Mouse (Mus musculus) hindbrain, embryonic 16.5 days (tissue): ENCODE data around the gene Txndc2. TPM values are rescaled to one million over a fixed set of nuclear protein-coding genes. Genes with fewer than 3 reads are reported as not detected.

ENCODE experiments used
- ATAC-seq: fragments of 200-750 bp; cut with Nextera tagmentation; 2 replicates; pipeline ENCODE4 v1.8.0; 2017; ENCODE audit warnings: moderate TSS enrichment, moderate library complexity
- H3K27ac ChIP-seq: fragments of 300-500 bp; sonication (generic); 2 replicates; pipeline ENCODE4 v1.5.1; 2014; ENCODE audit warnings: low read depth, mild to moderate bottlenecking, control low read depth, low read length, moderate library complexity
- H3K27me3 ChIP-seq: fragments of 300-500 bp; sonication (generic); replicated peaks from 2 replicates; pipeline ENCODE4 v1.6.1; 2014; ENCODE audit warnings: low read length; ENCODE audit not compliant: control insufficient read depth, insufficient read depth
- H3K36me3 ChIP-seq: fragments of 300-500 bp; sonication (generic); 2 replicates; pipeline ENCODE4 v1.6.1; 2014; ENCODE audit warnings: mild to moderate bottlenecking, low read length, moderate library complexity, mixed read lengths; ENCODE audit not compliant: control insufficient read depth, insufficient read depth
- H3K4me1 ChIP-seq: fragments of 300-500 bp; sonication (generic); 2 replicates; pipeline ENCODE4 v1.6.1; 2014; ENCODE audit warnings: low read depth, low read length; ENCODE audit not compliant: control insufficient read depth, insufficient read depth
- H3K4me2 ChIP-seq: fragments of 300-500 bp; sonication (generic); 2 replicates; pipeline ENCODE4 v1.6.1; 2014; ENCODE audit warnings: mild to moderate bottlenecking, low read length, control low read depth, moderate library complexity
- H3K4me3 ChIP-seq: fragments of 300-500 bp; sonication (generic); 2 replicates; pipeline ENCODE4 v1.5.1; 2014; ENCODE audit warnings: mild to moderate bottlenecking, low read length, control low read depth, moderate library complexity
- H3K9ac ChIP-seq: fragments of 300-500 bp; sonication (generic); 2 replicates; pipeline ENCODE4 v1.6.1; 2014; ENCODE audit warnings: low read depth, mild to moderate bottlenecking, control low read depth, low read length, moderate library complexity
- H3K9me3 ChIP-seq: fragments of 300-500 bp; sonication (generic); 2 replicates; pipeline ENCODE4 v1.6.1; 2014; ENCODE audit warnings: mild to moderate bottlenecking, low read length, moderate library complexity; ENCODE audit not compliant: control insufficient read depth
- WGBS: fragments of 180-500 bp; shearing (Covaris S2); extraction: QIAGEN DNeasy Blood & Tissue Kit; methylation state at CpG from one replicate; pipeline ENCODE4 v1.1.7; 2014; 5-methylcytosine and 5-hydroxymethylcytosine counted together
- polyA plus RNA-seq: library from polyadenylated mRNA; unstranded; fragments of >200 nt; fragmentation: Nextera tagmentation; extraction: Ambion mirVana; gene quantifications from 2 replicates; pipeline ENCODE4 v1.2.1, GENCODE M21; 2015

The Txndc2 gene
- polyA plus RNA-seq, 1 experiment from 2014 or later: not detected

- Histone ChIP-seq H3K27me3 (no peaks in the 10 kb centered on the region), H3K4me3 (no peak overlapping the region), H3K9me3 (no peaks in the 10 kb centered on the region), H3K4me1 (no peaks in the 10 kb centered on the region), H3K4me2 (no peak overlapping the region), H3K36me3 (no peaks in the 10 kb centered on the region; the same call in 1 of the 2 replicates), H3K9ac (no peak overlapping the region), H3K27ac (no peak overlapping the region)
- no peak for ATAC-seq
- WGBS: 89% methylated on average over 3 of the region's 3 CpGs
Measured at GRCm38 (mm10) chr17:65675985-65676384, 34.0 kb upstream of the Txndc2 start.

GRCm38 (mm10) chr17:65674710-65675171, 32.8 kb upstream of the Txndc2 start:
- Histone ChIP-seq H3K9me3 (no peaks in the 10 kb centered on the region), H3K4me2 (no peak overlapping the region), H3K27ac (no peak overlapping the region), H3K4me3 (no peak overlapping the region), H3K36me3 (no peaks in the 10 kb centered on the region; the same call in 1 of the 2 replicates), H3K9ac (no peak overlapping the region), H3K27me3 (no peaks in the 10 kb centered on the region), H3K4me1 (no peaks in the 10 kb centered on the region)
- ATAC-seq: no peak
- WGBS: 50% methylated on average over 1 of the region's 1 CpGs

GRCm38 (mm10) chr17:65672926-65673325, 31.0 kb upstream of the Txndc2 start:
- no peaks in the 10 kb centered on the region for H3K27me3 ChIP-seq
- no peaks in the 10 kb centered on the region for H3K9me3 ChIP-seq
- H3K4me1 ChIP-seq: no peaks in the 10 kb centered on the region
- H3K4me3 ChIP-seq: no peak overlapping the region
- no peak overlapping the region for H3K4me2 ChIP-seq
- WGBS: 90% methylated on average over 7 of the region's 7 CpGs
- no peak overlapping the region for H3K27ac ChIP-seq
- no peak for ATAC-seq
- no peak overlapping the region for H3K9ac ChIP-seq
- H3K36me3 ChIP-seq: no peaks in the 10 kb centered on the region; the same call in 1 of the 2 replicates

- H3K9ac ChIP-seq: no peak overlapping the region
- H3K4me2 ChIP-seq: no peak overlapping the region
- peaks cover 2% of the 10 kb centered on the region for H3K36me3 ChIP-seq
- ATAC-seq: no peak
- H3K4me1 ChIP-seq: no peaks in the 10 kb centered on the region
- no peak overlapping the region for H3K27ac ChIP-seq
- H3K4me3 ChIP-seq: no peak overlapping the region
- H3K9me3 ChIP-seq: no peaks in the 10 kb centered on the region
- H3K27me3 ChIP-seq: no peaks in the 10 kb centered on the region
- 90% methylated on average over 4 of the region's 4 CpGs for WGBS
Measured at GRCm38 (mm10) chr17:65669061-65669460, 27.1 kb upstream of the Txndc2 start.

GRCm38 (mm10) chr17:65667792-65668191, 25.8 kb upstream of the Txndc2 start:
- Histone ChIP-seq H3K4me1 (no peaks in the 10 kb centered on the region), H3K9ac (no peak overlapping the region), H3K36me3 (peaks cover 2% of the 10 kb centered on the region; the same call in 1 of the 2 replicates), H3K27me3 (no peaks in the 10 kb centered on the region), H3K4me2 (no peak overlapping the region), H3K27ac (no peak overlapping the region), H3K4me3 (no peak overlapping the region), H3K9me3 (no peaks in the 10 kb centered on the region)
- no peak for ATAC-seq
- 84% methylated on average over 14 of the region's 14 CpGs for WGBS

- WGBS: 83% methylated on average over 17 of the region's 17 CpGs
- Histone ChIP-seq H3K4me2 (no peak overlapping the region), H3K4me1 (no peaks in the 10 kb centered on the region), H3K27me3 (no peaks in the 10 kb centered on the region), H3K4me3 (no peak overlapping the region), H3K27ac (no peak overlapping the region), H3K36me3 (peaks cover 2% of the 10 kb centered on the region; the same call in 1 of the 2 replicates), H3K9me3 (no peaks in the 10 kb centered on the region), H3K9ac (no peak overlapping the region)
- ATAC-seq: no peak
Measured at GRCm38 (mm10) chr17:65666388-65667161, 24.6 kb upstream of the Txndc2 start.

GRCm38 (mm10) chr17:65665786-65666387, 23.9 kb upstream of the Txndc2 start:
- no peak overlapping the region for H3K4me3 ChIP-seq
- 91% methylated on average over 12 of the region's 12 CpGs for WGBS
- no peak for ATAC-seq
- H3K36me3 ChIP-seq: peaks cover 2% of the 10 kb centered on the region; the same call in 1 of the 2 replicates
- H3K27ac ChIP-seq: no peak overlapping the region
- no peak overlapping the region for H3K9ac ChIP-seq
- no peak overlapping the region for H3K4me2 ChIP-seq
- no peaks in the 10 kb centered on the region for H3K4me1 ChIP-seq
- no peaks in the 10 kb centered on the region for H3K27me3 ChIP-seq
- no peaks in the 10 kb centered on the region for H3K9me3 ChIP-seq

- H3K4me2 ChIP-seq: no peak overlapping the region
- 76% methylated on average over 14 of the region's 14 CpGs for WGBS
- no peak overlapping the region for H3K4me3 ChIP-seq
- H3K27ac ChIP-seq: no peak overlapping the region
- no peak overlapping the region for H3K9ac ChIP-seq
- no peaks in the 10 kb centered on the region for H3K9me3 ChIP-seq
- peaks cover 2% of the 10 kb centered on the region; the same call in 1 of the 2 replicates for H3K36me3 ChIP-seq
- H3K27me3 ChIP-seq: no peaks in the 10 kb centered on the region
- ATAC-seq: no peak
- H3K4me1 ChIP-seq: no peaks in the 10 kb centered on the region
Measured at GRCm38 (mm10) chr17:65663329-65664078, 21.5 kb upstream of the Txndc2 start.

- no peak for ATAC-seq
- Histone ChIP-seq H3K9ac (no peak overlapping the region), H3K4me3 (no peak overlapping the region), H3K4me1 (no peaks in the 10 kb centered on the region), H3K9me3 (no peaks in the 10 kb centered on the region), H3K27me3 (no peaks in the 10 kb centered on the region), H3K36me3 (peaks cover 2% of the 10 kb centered on the region; the same call in 1 of the 2 replicates), H3K4me2 (no peak overlapping the region), H3K27ac (no peak overlapping the region)
- WGBS: 91% methylated on average over 3 of the region's 3 CpGs
Measured at GRCm38 (mm10) chr17:65662662-65663061, 20.7 kb upstream of the Txndc2 start.
